Mouse (Mus musculus) forelimb bud, embryonic 11.5 days (tissue): ENCODE measurements at regions not wholly inside any gene's neighbourhood (a gene's known extent, or its start where the extent isn't known, plus 50 kb on each side); places are given as distances from the start of the nearest gene placed in this dataset.

Experiments used
- DNase-seq: peaks from one replicate; pipeline ENCODE4 v3.0.0-alpha.2; 2012; ENCODE audit warnings: low read depth, low spot score

GRCm38 (mm10) chr5:45931252-45931651, 73.8 kb upstream of the Lcorl start:
- DNase-seq: no peak

- DNase-seq: no peak
Measured at GRCm38 (mm10) chr5:45925879-45926410, 68.5 kb upstream of the Lcorl start.

DNA sequence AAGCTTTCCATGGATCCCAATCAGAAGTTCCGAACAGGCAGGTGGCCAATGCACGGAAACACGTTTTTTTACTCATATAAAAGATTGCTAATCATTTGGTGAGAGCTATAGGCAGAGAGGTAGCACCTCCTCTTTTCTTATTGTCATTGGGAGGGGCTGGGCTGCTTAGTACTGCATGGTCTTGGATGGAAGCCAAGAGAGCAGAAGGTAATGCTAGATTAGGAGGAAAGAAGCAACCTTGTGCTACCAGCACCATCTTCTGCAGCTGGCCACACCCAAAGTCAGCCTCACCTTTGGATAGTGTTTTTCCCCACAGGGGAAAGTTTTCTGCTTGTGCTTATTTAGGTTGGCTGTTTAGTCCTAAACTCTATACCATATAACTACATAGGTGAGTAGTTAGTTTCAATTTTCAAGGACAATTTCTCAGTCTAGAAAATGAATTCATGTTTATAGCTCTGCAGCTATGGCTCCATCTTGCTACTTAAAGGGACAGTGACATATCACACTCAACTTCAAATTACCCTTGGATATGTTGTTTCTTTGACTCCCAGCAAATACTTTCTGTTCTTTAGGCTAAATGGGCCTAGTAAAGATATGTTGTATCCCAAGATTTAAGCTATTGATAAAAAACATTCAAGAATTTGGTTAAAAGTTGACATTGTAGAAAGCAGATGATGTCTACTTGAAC, 66.6 kb upstream of the Lcorl start:
- no peak for DNase-seq
